Mouse (Mus musculus) spleen, postnatal 10 days (tissue): ENCODE measurements around the gene Abcb4.
"Not testable (repeated sequence)": the region's sequence is repeated elsewhere in the genome, so short reads cannot be mapped to it uniquely, and the experiment has no call there.

Source experiments
- DNase-seq, 2 experiments: peaks; one replicate each; pipeline ENCODE4 v3.0.0; 2021 to 2022; ENCODE audit warnings: low spot score in 2 of 2

The Abcb4 gene

DNA sequence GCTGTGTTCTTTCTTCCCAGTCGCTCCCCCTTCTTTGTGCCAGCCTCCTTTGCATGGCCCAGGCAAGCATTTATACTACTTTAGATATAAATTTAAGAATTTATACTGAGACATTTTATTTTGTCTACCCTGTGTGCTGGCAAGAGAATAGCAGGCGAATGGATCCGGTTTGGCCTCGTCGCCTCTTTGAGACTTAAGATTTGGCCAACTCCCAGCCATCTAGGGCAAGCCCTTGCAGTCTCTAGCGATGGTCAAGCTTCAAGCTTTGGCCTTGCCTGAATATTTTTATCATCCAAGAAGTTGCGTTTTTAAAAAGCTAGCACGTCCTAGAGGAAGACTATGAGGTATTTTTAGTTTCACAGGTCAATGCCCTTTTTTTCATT, 104.0 kb downstream of the Abcb4 start:
- DNase-seq: no peak

DNA sequence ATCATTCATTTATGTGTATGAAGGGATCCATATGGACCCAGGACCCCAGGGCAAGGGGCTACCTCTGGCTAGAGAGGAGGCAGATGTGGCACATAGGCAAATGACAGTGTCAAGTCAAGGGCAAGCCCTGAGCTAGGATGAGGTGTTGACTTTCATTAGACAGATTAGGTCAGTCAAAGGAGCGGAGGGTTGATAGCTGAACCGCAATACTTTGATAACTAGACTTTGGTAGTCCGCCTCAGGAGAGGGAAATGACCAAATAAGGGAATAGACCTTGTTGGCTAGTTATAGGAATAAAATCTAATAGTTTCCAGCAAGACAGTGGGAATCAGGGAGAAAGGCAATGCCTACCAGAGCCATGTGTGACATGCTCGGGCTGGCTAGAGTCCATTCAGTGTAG, 105.6 kb downstream of the Abcb4 start:
- DNase-seq: no peak

DNA sequence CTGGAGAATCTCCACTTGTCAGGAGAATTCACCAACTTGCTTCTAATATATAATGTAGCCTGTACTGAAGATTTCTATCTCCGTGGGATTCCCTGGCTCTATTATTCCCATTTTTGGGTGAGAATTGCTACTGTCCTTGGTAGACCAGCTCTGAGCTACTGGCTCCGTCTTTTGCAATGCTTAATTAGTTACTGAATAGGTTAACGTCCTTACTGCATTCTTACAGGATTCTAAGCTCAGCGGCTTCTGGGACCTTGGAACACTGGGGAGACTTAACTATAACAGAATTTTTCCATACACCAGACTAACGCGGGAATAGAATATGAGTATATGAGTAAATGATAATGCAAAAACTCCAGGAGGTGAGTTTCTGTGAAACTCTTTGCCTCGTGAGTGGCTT, 106.5 kb downstream of the Abcb4 start:
- DNase-seq: not testable (repeated sequence)

DNA sequence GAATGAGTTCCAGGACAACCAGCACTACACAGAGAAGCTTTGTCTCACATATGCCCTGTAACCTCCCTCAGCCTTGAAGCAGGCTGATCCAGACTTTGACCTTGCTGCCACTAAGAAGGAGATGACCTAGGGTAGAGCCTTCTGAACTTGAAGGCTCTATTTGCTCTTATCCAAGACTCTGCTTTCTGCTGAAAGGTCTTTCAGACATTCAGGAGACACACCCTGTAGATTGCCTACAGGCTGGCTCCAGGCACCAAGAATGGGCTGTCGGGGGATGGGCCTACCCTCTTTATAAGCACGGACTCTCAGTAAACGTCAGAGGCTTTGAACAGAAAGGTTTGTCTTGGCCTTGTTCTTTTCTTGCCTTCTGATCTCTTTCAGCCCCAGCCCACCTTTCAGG, 113.1 kb downstream of the Abcb4 start:
- not testable (repeated sequence) for DNase-seq
